Mouse (Mus musculus) bone marrow macrophage, adult 2 months (primary cell): Measurements from ENCODE around the gene Med13l.

Experiments
- CTCF ChIP-seq: IDR thresholded peaks from 2 replicates; pipeline ENCODE4 v1.5.1; 2012; ENCODE audit warnings: low read depth, mild to moderate bottlenecking, low read length, moderate library complexity
- POLR2A ChIP-seq: IDR thresholded peaks from 2 replicates; pipeline ENCODE4 v1.6.1; 2012; ENCODE audit warnings: mild to moderate bottlenecking, low read depth, low read length, borderline replicate concordance

DNA sequence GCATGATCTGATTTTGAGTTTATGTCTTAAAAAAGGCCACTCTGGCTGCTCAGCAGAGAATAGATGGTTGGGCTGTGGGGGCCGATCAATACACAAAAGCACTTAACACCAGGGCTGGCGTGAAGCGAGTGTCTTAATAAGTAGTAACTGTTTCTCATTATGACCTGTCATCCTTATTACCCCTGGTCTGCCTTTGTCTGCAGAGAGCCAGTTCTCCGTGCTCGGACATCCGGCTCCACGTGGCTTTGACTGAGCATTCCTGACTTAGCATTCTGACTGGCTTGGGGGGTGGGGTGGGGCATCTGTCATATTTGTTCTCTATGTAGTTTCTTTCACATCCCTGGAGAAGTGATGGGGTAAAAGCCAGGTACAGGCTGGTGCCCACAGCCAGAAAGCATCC, 31.2 kb upstream of the Med13l start:
- no peak for TF ChIP-seq CTCF
- no peak for TF ChIP-seq POLR2A
